Mouse (Mus musculus) stomach, postnatal 0 days (tissue): ENCODE results near the gene Tbx15. TPM values are rescaled to one million over a fixed set of nuclear protein-coding genes. Genes with fewer than 3 reads are reported as not detected.

ENCODE experiments used
- ATAC-seq: fragments of 200-750 bp; cut with Nextera tagmentation; 2 replicates; pipeline ENCODE4 v1.8.0; 2017; ENCODE audit not compliant: low FRiP score, low TSS enrichment
- DNase-seq: peaks from one replicate; pipeline ENCODE4 v3.0.0-alpha.2; 2016; ENCODE audit warnings: low spot score
- H3K27ac ChIP-seq: fragments of 300-500 bp; sonication (generic); replicated peaks from 2 replicates; pipeline ENCODE4 v1.5.1; 2014; ENCODE audit warnings: mild to moderate bottlenecking, control low read depth
- H3K27me3 ChIP-seq: fragments of 300-500 bp; sonication (generic); 2 replicates; pipeline ENCODE4 v1.6.1; 2014; ENCODE audit warnings: low read length; ENCODE audit not compliant: control insufficient read depth, insufficient read depth
- H3K36me3 ChIP-seq: fragments of 300-500 bp; sonication (generic); 2 replicates; pipeline ENCODE4 v1.6.1; 2014; ENCODE audit warnings: low read length, mixed read lengths; ENCODE audit not compliant: control insufficient read depth, insufficient read depth
- H3K4me1 ChIP-seq: fragments of 300-500 bp; sonication (generic); replicated peaks from 2 replicates; pipeline ENCODE4 v1.6.1; 2014; ENCODE audit warnings: antibody characterized with exemption; ENCODE audit not compliant: control insufficient read depth, insufficient read depth
- H3K4me2 ChIP-seq: fragments of 300-500 bp; sonication (generic); replicated peaks from 2 replicates; pipeline ENCODE4 v1.6.1; 2014; ENCODE audit warnings: low read depth, mild to moderate bottlenecking, control low read depth, moderate library complexity
- H3K4me3 ChIP-seq: fragments of 300-500 bp; sonication (generic); 2 replicates; pipeline ENCODE4 v1.5.1; 2014; ENCODE audit warnings: low read depth, low read length, control low read depth
- H3K9ac ChIP-seq: fragments of 300-500 bp; sonication (generic); 2 replicates; pipeline ENCODE4 v1.6.1; 2014; ENCODE audit warnings: mild to moderate bottlenecking, low read length, control low read depth, mixed read lengths
- H3K9me3 ChIP-seq: fragments of 300-500 bp; sonication (generic); 2 replicates; pipeline ENCODE4 v1.6.1; 2016; ENCODE audit warnings: low read length; ENCODE audit not compliant: control insufficient read depth
- CTCF ChIP-seq: IDR thresholded peaks from 2 replicates; pipeline ENCODE4 v1.5.1; 2016; ENCODE audit warnings: antibody characterized with exemption, low read depth, mild to moderate bottlenecking, moderate library complexity
- EP300 ChIP-seq: optimal IDR thresholded peaks from 2 replicates; pipeline ENCODE3; 2016; ENCODE audit warnings: antibody characterized with exemption
- WGBS: fragments of 180-500 bp; shearing (Covaris S2); extraction: QIAGEN DNeasy Blood & Tissue Kit; methylation state at CpG from one replicate; pipeline ENCODE4 v1.1.7; 2014; 5-methylcytosine and 5-hydroxymethylcytosine counted together
- polyA plus RNA-seq: library from polyadenylated mRNA; unstranded; fragments of >200 nt; fragmentation: Nextera tagmentation; extraction: Ambion mirVana; gene quantifications from 2 replicates; pipeline ENCODE4 v1.2.1, GENCODE M21; 2015

The Tbx15 gene
- polyA plus RNA-seq, 1 experiment from 2014 or later = not detected

DNA sequence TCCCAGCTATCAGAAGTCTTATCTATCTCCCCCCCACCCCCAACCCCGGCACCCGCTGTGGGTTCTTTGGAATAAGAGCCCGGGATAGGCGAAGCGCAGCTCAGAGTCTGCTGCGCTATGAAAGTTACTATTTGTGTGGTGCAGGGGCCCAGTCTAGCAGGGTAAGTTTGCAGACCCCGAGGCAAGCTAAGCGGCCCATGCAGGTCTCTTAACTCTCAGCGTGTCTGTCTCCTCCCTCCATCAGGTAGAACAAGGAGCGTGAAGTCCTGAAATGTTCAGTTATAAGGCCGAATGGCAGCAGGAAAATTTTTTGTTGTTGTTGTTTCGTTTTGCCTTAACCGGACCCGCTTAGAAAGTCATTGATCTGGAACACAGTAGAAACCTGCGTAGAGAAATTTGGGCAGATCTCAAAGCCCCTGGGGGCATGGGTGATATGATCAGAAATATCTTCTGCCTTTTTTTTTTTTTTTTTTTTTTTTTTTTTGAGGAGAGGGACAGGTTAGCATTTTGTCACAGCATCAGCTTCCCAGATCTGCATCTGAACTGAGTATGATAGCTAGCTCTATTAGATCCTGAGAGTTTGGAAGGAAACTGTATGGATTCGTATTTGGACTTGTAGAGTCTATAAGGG is 12.4 kb downstream of the Tbx15 start:
- H3K36me3 ChIP-seq = no peaks in the 10 kb centered on the region
- 0 out of 2 replicates have a peak overlapping the region, but pooled peaks have one; percentile 47 for H3K4me3 ChIP-seq
- WGBS = 7% methylated on average over 16 of the region's 16 CpGs
- peaks cover 39% of the 10 kb centered on the region for H3K27me3 ChIP-seq
- no peak for ATAC-seq
- H3K9me3 ChIP-seq = no peaks in the 10 kb centered on the region
- no peak for DNase-seq
- H3K27ac ChIP-seq = no peak overlapping the region
- H3K9ac ChIP-seq = no peak overlapping the region
- H3K4me1 ChIP-seq = no peaks in the 10 kb centered on the region
- no peak overlapping the region for H3K4me2 ChIP-seq
- TF ChIP-seq CTCF (no peak), EP300 (no peak)

DNA sequence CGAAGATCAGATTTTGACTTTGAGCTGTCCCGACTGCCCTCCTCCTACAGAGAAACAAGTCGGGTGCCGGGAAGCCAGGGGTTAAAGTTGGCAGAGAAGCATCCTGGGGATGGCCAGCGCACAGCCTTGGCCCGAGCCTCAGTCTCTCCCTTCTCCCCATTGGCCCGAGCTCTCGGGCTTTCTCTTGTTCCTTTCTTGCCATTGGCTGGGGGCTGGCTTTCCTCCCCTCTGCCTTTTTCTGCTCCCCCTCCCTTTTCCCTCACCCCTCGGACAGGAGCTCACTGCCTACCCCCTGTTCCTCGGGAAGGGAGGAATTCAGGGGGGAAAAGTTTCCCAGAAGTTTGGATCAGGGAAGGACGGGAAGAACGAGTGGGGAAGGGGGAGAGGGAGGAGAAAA is 12.9 kb downstream of the Tbx15 start:
- Histone ChIP-seq H3K9ac (no peak overlapping the region), H3K27ac (no peak overlapping the region), H3K36me3 (no peaks in the 10 kb centered on the region), H3K4me2 (peak overlapping the region; percentile 76), H3K4me1 (no peaks in the 10 kb centered on the region), H3K9me3 (no peaks in the 10 kb centered on the region), H3K27me3 (peaks cover 44% of the 10 kb centered on the region), H3K4me3 (peak overlapping the region; percentile 47; the same call in 1 of the 2 replicates)
- WGBS = 5% methylated on average over 12 of the region's 12 CpGs
- TF ChIP-seq CTCF = no peak
- TF ChIP-seq EP300 = no peak
- ATAC-seq (no peak), DNase-seq (no peak)

DNA sequence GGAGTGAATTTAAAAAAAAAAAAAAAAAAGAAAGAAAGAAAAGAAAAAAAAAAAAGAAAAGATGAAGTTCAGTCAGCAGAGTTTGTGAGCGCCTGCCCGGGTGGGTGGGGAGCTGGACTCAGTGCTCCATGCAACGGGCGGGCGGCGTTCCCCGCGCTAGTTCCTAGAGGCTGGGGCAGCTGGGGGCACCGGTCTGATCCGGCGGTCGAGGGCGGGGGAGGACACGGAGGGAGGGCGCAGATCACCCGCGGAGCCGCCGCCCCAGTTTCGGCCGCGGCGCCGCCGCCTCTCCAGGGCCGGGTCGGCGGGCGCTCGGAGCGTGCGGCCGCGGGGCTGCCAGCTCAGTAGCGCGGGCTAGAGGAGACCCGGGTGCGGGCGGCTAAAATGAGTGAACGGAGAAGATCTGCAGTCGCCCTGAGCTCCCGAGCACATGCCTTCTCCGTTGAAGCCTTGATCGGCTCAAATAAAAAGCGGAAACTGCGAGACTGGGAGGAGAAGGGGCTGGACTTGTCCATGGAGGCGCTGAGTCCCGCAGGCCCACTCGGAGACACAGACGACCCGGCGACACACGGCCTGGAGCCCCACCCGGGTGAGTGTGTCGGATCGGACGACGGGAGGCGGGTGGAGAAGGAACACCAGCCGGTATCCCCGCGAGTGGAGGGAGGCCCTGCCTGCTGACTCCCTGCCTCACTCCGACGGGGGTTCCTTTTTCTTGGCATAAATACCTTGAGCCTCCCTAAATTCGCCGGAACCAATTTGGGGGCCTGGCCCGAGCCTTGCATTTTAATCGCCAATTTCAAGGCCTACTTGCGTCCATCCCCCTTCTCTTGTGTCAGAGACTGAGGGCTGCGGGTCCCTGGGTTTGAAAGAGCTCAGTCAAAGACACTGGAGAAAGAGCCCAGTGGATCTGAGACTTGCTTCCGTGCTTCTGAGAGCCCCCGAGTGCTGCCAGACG is 13.6 kb downstream of the Tbx15 start:
- peak overlapping the region; percentile 76 for H3K4me2 ChIP-seq
- DNase-seq = no peak
- WGBS = 1% methylated on average over 73 of the region's 73 CpGs
- 0 out of 2 replicates have a peak, but pooled peaks have one; percentile 25 for ATAC-seq
- H3K27ac ChIP-seq = no peak overlapping the region
- no peaks in the 10 kb centered on the region for H3K36me3 ChIP-seq
- H3K9me3 ChIP-seq = no peaks in the 10 kb centered on the region
- TF ChIP-seq EP300 = no peak
- TF ChIP-seq CTCF = no peak
- H3K4me1 ChIP-seq = no peaks in the 10 kb centered on the region
- peak overlapping the region; percentile 31; the same call in 1 of the 2 replicates for H3K9ac ChIP-seq
- peak overlapping the region; percentile 47 for H3K4me3 ChIP-seq
- H3K27me3 ChIP-seq = peaks cover 44% of the 10 kb centered on the region

DNA sequence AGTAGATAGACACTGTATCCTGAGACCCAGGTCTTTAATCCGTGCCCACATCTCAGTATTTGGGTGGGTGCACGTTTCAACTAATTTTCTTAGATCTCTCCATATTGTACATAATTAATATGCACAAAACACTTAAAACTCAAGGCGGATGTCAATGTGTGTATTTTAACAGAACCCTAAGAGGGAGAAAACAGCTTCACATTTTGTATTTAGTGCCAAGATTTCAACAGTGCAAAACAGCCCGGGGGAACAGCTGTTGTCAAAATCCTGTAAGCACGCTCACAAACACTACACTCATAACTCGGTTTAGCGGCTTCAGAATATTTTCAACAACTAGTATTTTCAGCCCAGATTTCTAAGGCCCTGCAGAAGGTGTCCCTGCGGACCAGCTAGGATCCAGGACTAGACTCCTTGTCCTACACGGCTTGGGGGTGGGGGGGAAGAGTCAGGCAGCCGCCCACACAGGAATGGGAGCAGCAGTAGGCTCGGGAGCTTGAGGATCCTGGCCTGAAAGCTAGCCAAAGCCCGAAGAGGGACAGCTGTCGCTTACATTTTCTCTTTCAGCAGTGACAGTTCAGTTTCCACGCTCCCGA is 14.5 kb downstream of the Tbx15 start:
- 4% methylated on average over 15 of the region's 15 CpGs for WGBS
- H3K9me3 ChIP-seq = no peaks in the 10 kb centered on the region
- TF ChIP-seq CTCF = no peak
- TF ChIP-seq EP300 = no peak
- H3K36me3 ChIP-seq = no peaks in the 10 kb centered on the region
- no peaks in the 10 kb centered on the region for H3K4me1 ChIP-seq
- no peak overlapping the region for H3K9ac ChIP-seq
- peaks cover 43% of the 10 kb centered on the region for H3K27me3 ChIP-seq
- ATAC-seq = no peak
- no peak overlapping the region for H3K4me2 ChIP-seq
- H3K27ac ChIP-seq = no peak overlapping the region
- no peak for DNase-seq
- no peak overlapping the region for H3K4me3 ChIP-seq

DNA sequence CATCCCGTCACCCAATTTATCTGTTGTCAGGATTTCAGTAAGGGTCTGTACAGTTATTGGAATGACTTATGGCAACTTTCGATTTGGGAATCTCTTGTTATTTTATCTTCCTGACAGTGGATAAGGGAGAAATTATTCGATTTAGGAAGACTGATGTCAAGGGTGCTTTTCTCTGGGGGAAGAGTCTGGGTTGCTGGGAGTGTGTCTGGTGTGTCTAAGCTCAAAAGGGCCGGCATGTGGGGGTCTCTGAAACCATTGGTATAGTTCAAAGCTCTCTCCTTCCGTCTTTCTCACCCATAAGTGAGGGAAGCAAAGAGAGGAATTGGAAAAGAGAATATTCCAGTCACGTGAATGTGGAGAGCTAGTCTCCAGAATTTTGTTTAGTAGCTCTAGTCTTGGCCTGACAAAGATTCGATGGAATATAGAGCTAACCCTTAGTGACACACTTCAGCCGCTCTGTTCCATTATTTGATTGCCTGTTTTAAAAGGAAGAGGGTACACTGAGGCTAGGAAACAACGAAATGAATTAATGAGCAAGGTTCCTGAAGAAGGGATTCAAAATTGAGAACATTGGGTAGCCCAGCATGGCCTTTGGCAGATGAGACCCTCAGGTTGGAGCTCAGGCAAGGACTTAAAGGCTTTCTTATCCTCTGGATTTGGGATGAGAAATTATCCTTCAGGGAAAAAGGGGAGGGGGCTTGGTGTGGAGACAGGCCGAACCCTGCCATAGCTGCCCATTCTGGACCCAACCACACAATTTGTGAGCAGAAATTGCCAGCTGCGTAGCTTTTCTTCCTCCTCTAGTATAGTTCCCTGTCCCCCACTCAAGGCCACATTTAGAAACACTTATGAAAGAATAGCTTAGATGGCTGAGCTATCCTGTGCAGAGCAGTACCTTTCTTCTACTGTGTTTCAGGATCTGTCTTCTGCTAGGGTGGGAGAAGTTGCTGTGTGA is 15.5 kb downstream of the Tbx15 start:
- TF ChIP-seq CTCF (no peak), EP300 (no peak)
- ATAC-seq = no peak
- Histone ChIP-seq H3K36me3 (no peaks in the 10 kb centered on the region), H3K4me2 (no peak overlapping the region), H3K27ac (no peak overlapping the region), H3K4me1 (no peaks in the 10 kb centered on the region), H3K9me3 (no peaks in the 10 kb centered on the region), H3K4me3 (no peak overlapping the region), H3K27me3 (peaks cover 36% of the 10 kb centered on the region), H3K9ac (no peak overlapping the region)
- DNase-seq = no peak
- WGBS = 9% methylated on average over 11 of the region's 11 CpGs
